Mouse (Mus musculus): Measurements from ENCODE around the gene Nacc2.

Nacc2 gene

GRCm38 (mm10) chr2:26123079-26123648 lies at the start of gene Nacc2:
TSS of gene Nacc2 (minus strand) at chr2:26123220.
- in situ Hi-C loops (cut with MboI, MseI) = loop anchor here in 1 of 2 experiments (10.0 kb wide), 1 partner anchor 1122 kb away; the partner anchor contains the start of gene Sardh

- in situ Hi-C loops (cut with MboI, MseI) = loop anchor here (10.0 kb wide), 2 partner anchors 113 to 903 kb away; partner anchors contain the start of genes Adamtsl2 (in 1 of the 2) and Mymk (in 1 of the 2)
Observed at GRCm38 (mm10) chr2:26172166-26172565, 49.1 kb upstream of the Nacc2 start.

DNA sequence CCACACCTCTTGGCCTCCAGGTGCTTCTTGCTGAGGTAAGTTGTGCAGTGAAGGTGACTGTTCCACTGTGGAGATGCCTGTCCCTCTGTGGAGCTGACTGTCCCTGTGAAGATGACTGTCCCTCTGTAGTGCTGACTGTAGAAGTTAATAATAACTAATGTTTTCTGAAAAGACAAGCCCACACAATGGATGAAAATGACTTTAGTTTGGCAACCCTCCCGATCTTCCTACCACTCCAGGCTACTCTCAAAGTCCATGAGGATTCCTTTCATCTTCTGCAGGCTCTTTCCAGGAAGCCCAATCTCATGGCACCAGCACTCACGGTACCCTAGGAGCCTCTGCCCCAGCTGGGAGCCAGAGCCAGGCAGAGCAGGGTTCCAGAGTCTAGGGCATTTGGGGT lies 47.4 kb upstream of the Nacc2 start:
- in situ Hi-C loops (cut with MboI, MseI) = loop anchor here (10.0 kb wide), 2 partner anchors 114 to 904 kb away; partner anchors contain the start of genes Adamtsl2 (in 1 of the 2) and Mymk (in 1 of the 2)

DNA sequence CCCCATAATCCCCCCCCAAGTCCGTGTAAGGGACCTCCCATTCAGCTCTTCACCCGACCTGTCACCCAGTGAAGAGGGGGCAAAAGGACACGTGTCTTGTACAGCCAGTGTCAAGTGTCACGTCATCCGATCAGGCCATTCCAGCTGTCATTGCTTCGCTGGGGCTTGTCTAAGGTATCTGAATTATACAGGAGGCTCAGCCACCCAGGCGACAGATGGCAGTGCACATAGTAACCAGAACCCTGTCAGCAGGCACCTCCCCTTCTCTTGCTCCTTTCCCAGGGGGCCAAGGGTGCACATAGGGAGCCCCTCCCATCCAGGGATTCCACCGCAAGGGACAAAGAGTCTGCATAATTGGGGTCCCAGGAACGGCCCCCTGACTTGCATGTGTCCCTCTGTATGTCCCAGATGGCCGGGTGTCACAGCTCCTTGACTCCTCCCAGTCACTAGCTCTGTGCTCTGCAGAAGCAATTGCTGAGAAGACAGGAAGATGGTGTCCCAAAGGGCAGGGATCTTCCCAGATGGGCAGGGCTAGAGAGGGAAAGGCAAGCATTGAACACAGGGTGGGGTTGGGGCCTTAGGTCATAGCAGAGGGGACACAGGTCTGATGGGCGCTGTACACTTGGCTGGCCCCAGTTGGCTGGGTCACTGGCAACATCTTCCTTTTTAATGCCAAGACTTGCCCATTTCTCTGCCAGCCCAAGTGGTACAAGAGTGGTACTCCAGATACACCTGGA lies 46.0 kb upstream of the Nacc2 start:
- in situ Hi-C loops (cut with MboI, MseI) = no loop called here

DNA sequence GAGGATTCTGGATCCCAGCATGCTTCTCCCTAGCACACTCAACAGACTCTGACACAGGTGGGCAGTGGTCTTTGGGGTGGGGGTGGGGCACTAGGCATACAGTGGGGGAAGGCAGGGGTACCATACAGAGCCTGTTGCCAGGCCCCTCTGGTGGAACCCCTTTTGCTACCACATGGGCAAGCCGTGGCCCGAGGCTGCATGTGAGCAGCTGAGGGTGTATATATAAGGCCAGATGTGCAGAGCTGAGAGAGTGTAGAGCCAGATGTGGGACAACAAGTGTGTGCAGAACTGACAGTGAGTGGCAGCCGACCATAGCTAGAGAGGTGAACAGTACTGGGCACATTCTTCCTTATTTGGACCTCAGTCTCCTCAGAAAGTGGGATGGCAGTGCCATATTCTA lies 43.9 kb upstream of the Nacc2 start:
- in situ Hi-C loops (cut with MboI, MseI) = no loop called here

DNA sequence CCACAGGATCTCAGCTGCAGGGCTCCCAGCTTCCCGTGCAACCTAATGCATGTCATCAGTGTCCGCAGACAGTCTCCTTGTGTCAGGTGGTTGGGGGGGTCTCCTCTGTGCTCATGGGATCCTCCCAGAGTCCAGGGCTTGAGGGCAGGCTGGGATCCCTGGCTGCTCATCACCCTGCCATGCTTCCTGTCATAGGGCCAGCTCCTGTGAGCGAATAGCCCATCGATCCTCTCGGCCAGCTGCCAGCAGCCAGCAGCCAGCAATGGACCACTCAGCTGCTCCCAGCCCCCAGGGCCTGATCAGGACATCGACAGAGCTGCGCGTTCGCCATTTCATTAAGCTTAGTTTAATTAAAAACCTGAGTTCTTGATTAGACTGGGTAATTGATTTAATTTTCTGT lies 35.0 kb upstream of the Nacc2 start:
- in situ Hi-C loops (cut with MboI, MseI) = loop anchor here in 1 of 2 experiments (5.0 kb wide), 1 partner anchor 119 kb away; no protein-coding TSS in a partner anchor

GRCm38 (mm10) chr2:26156191-26156977 lies 33.4 kb upstream of the Nacc2 start:
- in situ Hi-C loops (cut with MboI, MseI) = loop anchor here in 1 of 2 experiments (5.0 kb wide), 1 partner anchor 121 kb away; no protein-coding TSS in a partner anchor

- in situ Hi-C loops (cut with MboI, MseI) = loop anchor here in 1 of 2 experiments (5.0 kb wide), 1 partner anchor 122 kb away; no protein-coding TSS in a partner anchor
Observed at GRCm38 (mm10) chr2:26155737-26156136, 32.7 kb upstream of the Nacc2 start.

DNA sequence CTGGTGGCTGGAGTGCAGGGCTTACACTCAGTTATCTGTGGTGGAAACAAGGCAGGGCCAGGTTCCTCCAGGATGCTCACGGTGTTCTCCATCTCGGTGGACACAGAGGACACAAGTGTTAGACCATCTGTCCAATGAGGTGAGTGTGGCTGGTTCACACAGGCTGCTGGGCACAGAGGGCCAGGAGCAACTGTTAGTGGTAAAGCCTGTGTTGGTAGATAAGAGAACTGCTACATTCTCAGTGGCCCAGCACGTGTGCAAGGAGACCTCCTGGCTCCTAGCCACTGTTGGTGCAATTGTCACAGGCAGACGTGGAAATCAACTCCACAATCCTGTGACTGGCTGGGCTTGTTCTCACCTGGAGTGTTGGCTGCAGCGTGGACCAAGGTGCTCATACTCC lies 31.6 kb upstream of the Nacc2 start:
- in situ Hi-C loops (cut with MboI, MseI) = loop anchor here (5.0 kb wide), 3 partner anchors 68 to 123 kb away; no protein-coding TSS in a partner anchor

DNA sequence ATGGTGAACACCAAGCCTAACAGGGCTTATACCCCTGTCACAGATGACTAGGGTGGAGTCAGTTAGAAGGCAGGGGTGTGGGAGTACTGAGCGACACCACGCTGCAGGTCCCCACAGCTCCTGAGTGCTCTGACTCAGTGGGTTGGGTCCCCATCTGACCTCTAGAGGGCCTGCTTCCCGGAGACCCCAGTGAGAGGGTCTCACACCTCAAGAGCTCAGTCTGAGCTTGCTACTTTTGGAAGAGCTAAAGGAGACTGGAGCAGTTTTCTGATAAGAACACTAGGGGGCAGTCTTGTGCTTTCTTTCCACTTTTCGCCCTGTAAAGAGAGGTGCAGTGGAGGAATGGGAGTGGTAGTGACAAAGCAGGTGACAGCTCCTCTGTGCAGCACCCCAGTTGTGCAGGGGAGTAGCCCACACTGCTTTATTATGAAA lies 30.9 kb upstream of the Nacc2 start:
- in situ Hi-C loops (cut with MboI, MseI) = loop anchor here (5.0 kb wide), 3 partner anchors 68 to 123 kb away; no protein-coding TSS in a partner anchor

DNA sequence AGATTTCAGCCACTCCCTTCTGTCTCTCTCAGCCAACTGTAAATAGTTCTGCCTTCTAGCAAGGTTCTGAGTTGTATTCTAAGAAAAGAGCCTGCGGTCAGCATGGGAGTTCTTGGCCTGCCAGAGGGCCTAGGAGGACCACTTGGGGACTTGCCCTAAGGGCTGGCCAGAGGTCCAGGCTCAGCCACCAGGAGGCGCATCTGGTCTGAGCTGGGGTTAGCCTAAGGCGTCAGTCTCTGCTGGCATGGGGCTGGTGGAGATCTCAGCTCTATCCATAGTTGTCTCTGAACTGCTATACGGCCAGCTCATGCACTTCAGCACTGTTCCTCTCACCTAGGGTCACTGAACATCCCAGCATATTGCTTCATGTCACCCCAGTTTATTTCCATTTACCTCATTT lies 30.3 kb upstream of the Nacc2 start:
- in situ Hi-C loops (cut with MboI, MseI) = loop anchor here (5.0 kb wide), 3 partner anchors 69 to 124 kb away; no protein-coding TSS in a partner anchor

DNA sequence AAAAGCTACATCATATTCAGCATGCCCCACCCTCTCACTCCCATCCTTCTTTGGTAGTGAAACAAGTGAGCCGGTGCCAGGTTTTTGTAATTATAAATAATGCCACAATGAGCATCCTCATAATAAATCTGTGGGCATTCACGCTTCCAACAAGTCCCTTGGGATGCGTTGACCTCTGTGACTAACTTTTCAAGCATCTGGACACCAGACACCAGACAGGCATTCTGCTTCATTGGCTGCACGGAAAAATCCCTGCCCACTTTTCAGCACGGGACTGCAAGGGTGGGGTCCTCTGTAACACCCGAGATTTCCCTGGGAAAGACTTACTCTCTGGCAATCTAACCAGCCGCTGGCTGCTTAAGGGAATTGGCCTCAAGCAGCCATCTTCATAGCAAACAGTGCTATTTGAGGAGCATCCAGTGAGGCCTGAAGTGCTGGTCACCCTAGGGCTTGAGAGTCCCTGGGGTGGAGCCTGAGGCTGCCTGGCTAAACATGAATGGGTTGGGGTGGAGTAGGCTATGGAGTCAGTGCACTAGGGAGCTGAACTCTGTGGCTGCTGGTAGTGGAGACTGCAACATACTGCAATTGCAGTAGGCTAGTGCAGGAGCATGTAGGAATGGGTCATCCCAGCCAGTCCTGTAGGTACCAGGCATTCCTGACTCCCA lies 24.8 kb upstream of the Nacc2 start:
- in situ Hi-C loops (cut with MboI, MseI) = loop anchor here in 1 of 2 experiments (5.0 kb wide), 1 partner anchor 91 kb away; no protein-coding TSS in a partner anchor

GRCm38 (mm10) chr2:26146337-26147042 lies 23.5 kb upstream of the Nacc2 start:
- in situ Hi-C loops (cut with MboI, MseI) = loop anchor here in 1 of 2 experiments (5.0 kb wide), 1 partner anchor 89 kb away; no protein-coding TSS in a partner anchor

GRCm38 (mm10) chr2:26145113-26145512 lies 22.1 kb upstream of the Nacc2 start:
- in situ Hi-C loops (cut with MboI, MseI) = loop anchor here in 1 of 2 experiments (5.0 kb wide), 1 partner anchor 88 kb away; no protein-coding TSS in a partner anchor

GRCm38 (mm10) chr2:26144331-26144730 lies 21.3 kb upstream of the Nacc2 start:
- in situ Hi-C loops (cut with MboI, MseI) = loop anchor here (5.0 kb wide), 2 partner anchors 117 to 127 kb away; no protein-coding TSS in a partner anchor

DNA sequence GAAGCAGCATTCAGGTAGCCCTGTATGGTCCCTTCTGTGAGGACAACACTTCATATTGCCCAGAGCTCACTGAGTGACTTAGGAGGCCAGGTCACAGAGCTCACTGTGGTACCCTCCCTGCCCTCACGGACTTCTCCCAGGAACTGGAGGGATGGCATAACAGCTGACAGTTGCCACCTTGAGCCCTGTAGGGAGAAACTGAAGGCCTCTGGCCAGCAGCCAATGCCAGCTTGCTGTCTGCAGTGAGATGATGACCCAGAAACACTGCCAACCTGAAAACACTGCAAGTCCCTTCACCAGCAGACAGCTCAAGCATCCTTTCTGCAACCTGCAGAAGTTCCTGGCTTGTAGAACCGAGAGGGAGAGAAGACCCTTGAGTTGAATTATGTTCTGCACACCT lies 20.5 kb upstream of the Nacc2 start:
- in situ Hi-C loops (cut with MboI, MseI) = loop anchor here (5.0 kb wide), 2 partner anchors 116 to 126 kb away; no protein-coding TSS in a partner anchor

GRCm38 (mm10) chr2:26142986-26143385 lies 20.0 kb upstream of the Nacc2 start:
- in situ Hi-C loops (cut with MboI, MseI) = loop anchor here (5.0 kb wide), 2 partner anchors 116 to 126 kb away; no protein-coding TSS in a partner anchor

DNA sequence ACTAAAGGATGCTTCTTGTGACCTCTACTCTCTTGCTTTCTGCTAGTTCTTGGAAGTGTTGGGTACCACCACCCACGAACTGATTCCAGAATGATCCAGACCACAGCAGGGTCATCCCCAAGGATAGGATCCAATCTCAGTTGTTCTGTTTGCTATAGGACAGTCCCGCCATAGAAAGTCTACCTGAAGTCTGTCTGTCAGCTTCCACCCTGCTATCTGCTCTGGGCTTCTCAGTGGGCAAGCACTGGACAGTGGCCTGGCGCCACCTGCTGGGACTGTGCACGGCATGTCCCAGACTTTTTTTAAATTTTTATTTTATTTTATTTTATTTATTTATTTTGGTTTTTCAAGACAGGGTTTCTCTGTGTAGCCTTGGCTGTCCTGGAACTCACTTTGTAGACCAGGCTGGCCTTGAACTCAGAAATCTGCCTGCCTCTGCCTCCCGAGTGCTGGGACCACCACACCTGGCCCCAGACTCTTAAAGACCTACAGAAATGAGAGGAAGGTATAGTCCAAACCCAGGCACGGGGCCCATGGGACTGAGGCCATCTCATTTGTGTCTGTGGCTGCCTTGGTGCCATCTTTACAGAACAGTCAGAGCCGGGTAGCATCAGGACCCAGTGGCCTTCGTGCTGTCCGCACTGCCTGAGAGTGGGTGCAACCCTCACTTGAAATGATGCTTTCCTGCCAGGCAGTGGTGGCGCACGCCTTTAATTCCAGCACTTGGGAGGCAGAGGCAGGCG lies 19.0 kb upstream of the Nacc2 start:
- in situ Hi-C loops (cut with MboI, MseI) = loop anchor here (5.0 kb wide), 2 partner anchors 115 to 125 kb away; no protein-coding TSS in a partner anchor

- in situ Hi-C loops (cut with MboI, MseI) = loop anchor here (5.0 kb wide), 2 partner anchors 114 to 124 kb away; no protein-coding TSS in a partner anchor
Observed at GRCm38 (mm10) chr2:26140903-26141302, 17.9 kb upstream of the Nacc2 start.

Measured in T-helper 17 cell (primary cell).